Comparison of ENCODE assay signal across 21 mouse cellular contexts in genomic region chr19:23037499-23037898, GRCm38 (mm10).
A peak's percentile ranks its signal among the peaks of the same experiment; 100 is the strongest.
DNase-seq lines count a peak whose midpoint lies in the region; ATAC-seq and TF ChIP-seq lines count a peak whose summit lies in the region.
"Had no signal": no experiment of that assay in that cellular context is flagged by ENCODE, and none has a peak within 500 bp of the region (broad histone marks: within the 10 kb centered on the region; RNA-seq: fewer than 3 reads in every experiment).

No protein-coding gene starts in this region.

- no peaks in the 10 kb centered on the region for H3K36me3 ChIP-seq in intestine, embryonic 14.5 days (ENCODE audit: control insufficient read depth, insufficient read depth, low read length)
- no peaks in the 10 kb centered on the region for H3K36me3 ChIP-seq in intestine, embryonic 15.5 days
- peaks cover 33% of the 10 kb centered on the region for H3K36me3 ChIP-seq in E14TG2a.4 (ENCODE audit: insufficient read depth, low read length)
- H3K36me3 ChIP-seq: embryonic facial prominence, embryonic 10.5 days; G1E; heart, embryonic 10.5 days; hindbrain, embryonic 13.5 days had no signal

- no peak overlapping the region for H3K4me2 ChIP-seq in intestine, embryonic 14.5 days (ENCODE audit: low read length)
- H3K4me2 ChIP-seq in intestine, embryonic 15.5 days (replicated peaks): no peak overlapping the region
- H3K4me2 ChIP-seq: forebrain, embryonic 13.5 days; hindbrain, embryonic 13.5 days had no signal

- H3K4me3 ChIP-seq in intestine, embryonic 14.5 days (ENCODE audit: low read depth, low read length): no peak overlapping the region
- no peak overlapping the region for H3K4me3 ChIP-seq in intestine, embryonic 15.5 days (replicated peaks)
- peak overlapping the region; percentile 46; the same call in 1 of the 2 replicates for H3K4me3 ChIP-seq in E14TG2a.4 (replicated peaks; ENCODE audit: low read length)
- H3K4me3 ChIP-seq: embryonic facial prominence, embryonic 10.5 days; forebrain, embryonic 13.5 days; heart, embryonic 10.5 days; hindbrain, embryonic 13.5 days had no signal

- DNase-seq in frontal cortex, postnatal 36 days (ENCODE audit: low spot score in 2 of 2): no peak
- peak; percentile 10 for DNase-seq in intestine, embryonic 14.5 days (ENCODE audit: low spot score)
- DNase-seq in R1 (ENCODE audit: low read depth, low spot score): peak; percentile 90
- DNase-seq in cerebellum, adult 9-11 months: no peak
- DNase-seq: adrenal gland, postnatal 25 days; B cell, adult 2 months; cerebellum, adult 18-20 months; cerebellum, postnatal 10 days; gastrocnemius, postnatal 10 days had no signal

- no peak overlapping the region for H3K9ac ChIP-seq in intestine, embryonic 14.5 days (ENCODE audit: low read length)
- H3K9ac ChIP-seq in intestine, embryonic 15.5 days: no peak overlapping the region
- H3K9ac ChIP-seq: forebrain, embryonic 13.5 days; forebrain, postnatal 0 days; hindbrain, embryonic 13.5 days had no signal

- H3K4me1 ChIP-seq in intestine, embryonic 14.5 days (replicated peaks; ENCODE audit: control insufficient read depth, insufficient read depth, low read length): no peaks in the 10 kb centered on the region
- 0 out of 2 replicates have a peak, but pooled peaks cover 3% of the 10 kb centered on the region for H3K4me1 ChIP-seq in intestine, embryonic 15.5 days (replicated peaks)
- H3K4me1 ChIP-seq in E14TG2a.4 (replicated peaks; ENCODE audit: low read depth, low read length): peaks cover 88% of the 10 kb centered on the region
- H3K4me1 ChIP-seq: forebrain, embryonic 13.5 days; heart, embryonic 10.5 days had no signal

- H3K9me3 ChIP-seq in intestine, embryonic 14.5 days (ENCODE audit: control insufficient read depth, low read length): peaks cover 3% of the 10 kb centered on the region; the same call in 1 of the 2 replicates
- no peaks in the 10 kb centered on the region for H3K9me3 ChIP-seq in intestine, embryonic 15.5 days
- peaks cover 6% of the 10 kb centered on the region; the same call in 1 of the 2 replicates for H3K9me3 ChIP-seq in E14TG2a.4 (ENCODE audit: low read length)
- H3K9me3 ChIP-seq: embryonic facial prominence, embryonic 10.5 days; forebrain, embryonic 13.5 days; heart, embryonic 10.5 days; hindbrain, embryonic 13.5 days had no signal

- H3K27ac ChIP-seq in intestine, embryonic 14.5 days (ENCODE audit: low read depth): no peak overlapping the region
- H3K27ac ChIP-seq in intestine, embryonic 15.5 days: no peak overlapping the region
- H3K27ac ChIP-seq: embryonic facial prominence, embryonic 10.5 days; forebrain, embryonic 13.5 days; heart, embryonic 10.5 days; hindbrain, embryonic 13.5 days; hindbrain, postnatal 0 days had no signal

- ATAC-seq in frontal cortex, adult (ENCODE audit: low TSS enrichment): 0 out of 2 replicates have a peak, but pooled peaks have one; percentile 5
- no peak for ATAC-seq in intestine, embryonic 14.5 days (replicated peaks; ENCODE audit: low FRiP score, low TSS enrichment, low read depth)
- ATAC-seq in intestine, embryonic 15.5 days: no peak
- ATAC-seq: activated CD4-positive, CD25-positive, alpha-beta regulatory T cell, adult 4 months; CD4-positive, CD25-positive, alpha-beta regulatory T cell, adult 4 months; forebrain, embryonic 13.5 days had no signal

- H3K27me3 ChIP-seq in intestine, embryonic 14.5 days (replicated peaks; ENCODE audit: control insufficient read depth, insufficient read depth, low read length): no peaks in the 10 kb centered on the region
- H3K27me3 ChIP-seq in intestine, embryonic 15.5 days (replicated peaks): no peaks in the 10 kb centered on the region
- H3K27me3 ChIP-seq in E14TG2a.4 (ENCODE audit: insufficient read depth, low read length): no peaks in the 10 kb centered on the region
- H3K27me3 ChIP-seq: forebrain, embryonic 13.5 days; hindbrain, embryonic 13.5 days had no signal

- WGBS in intestine, embryonic 14.5 days: 84% methylated on average over 14 of the region's 14 CpGs
- 82% methylated on average over 14 of the region's 14 CpGs for WGBS in intestine, embryonic 15.5 days

- no peak for TF ChIP-seq CTCF in E14TG2a.4 (conservative IDR thresholded peaks at IDR 0.05; ENCODE audit: low read length)

Comparison
In these comparisons a context has a peak if more than half of its experiments do, and no peak if none do; other contexts are left out.
1. DNase-seq: peak in intestine, embryonic 14.5 days (single experiment) and R1 (single experiment); none in frontal cortex, postnatal 36 days (0 of 2) and cerebellum, adult 9-11 months (single experiment).